Mouse (Mus musculus) stomach, embryonic 14.5 days (tissue): ENCODE measurements around the gene Papss2. TPM values are rescaled to one million over a fixed set of nuclear protein-coding genes. Genes with fewer than 3 reads are reported as not detected.

Experiments
- ATAC-seq: fragments of 200-750 bp; cut with Nextera tagmentation; 2 replicates; pipeline ENCODE4 v1.8.0; 2017; ENCODE audit warnings: low read depth, moderate TSS enrichment; ENCODE audit not compliant: insufficient number of reproducible peaks, insufficient read depth, low FRiP score
- H3K27ac ChIP-seq: fragments of 300-500 bp; sonication (generic); 2 replicates; pipeline ENCODE4 v1.5.1; 2014; ENCODE audit warnings: mild to moderate bottlenecking, low read length, moderate library complexity, mixed read lengths
- H3K27me3 ChIP-seq: fragments of 300-500 bp; sonication (generic); 2 replicates; pipeline ENCODE4 v1.6.1; 2014; ENCODE audit warnings: low read length, control low read depth, mixed read lengths; ENCODE audit not compliant: control insufficient read depth, insufficient read depth
- H3K36me3 ChIP-seq: fragments of 300-500 bp; sonication (generic); 2 replicates; pipeline ENCODE4 v1.6.1; 2014; ENCODE audit warnings: mild to moderate bottlenecking, control low read depth, low read length, moderate library complexity, mixed read lengths; ENCODE audit not compliant: control insufficient read depth, insufficient read depth
- H3K4me1 ChIP-seq: fragments of 300-500 bp; sonication (generic); 2 replicates; pipeline ENCODE4 v1.6.1; 2014; ENCODE audit warnings: low read length, control low read depth, mixed read lengths; ENCODE audit not compliant: control insufficient read depth, insufficient read depth
- H3K4me2 ChIP-seq: fragments of 300-500 bp; sonication (generic); replicated peaks from 2 replicates; pipeline ENCODE4 v1.6.1; 2014; ENCODE audit warnings: low read depth, low read length, control low read depth
- H3K4me3 ChIP-seq: fragments of 300-500 bp; sonication (generic); 2 replicates; pipeline ENCODE4 v1.5.1; 2014; ENCODE audit warnings: low read depth, low read length, control low read depth
- H3K9ac ChIP-seq: fragments of 300-500 bp; sonication (generic); replicated peaks from 2 replicates; pipeline ENCODE4 v1.6.1; 2014; ENCODE audit warnings: low read depth, mild to moderate bottlenecking, control low read depth, low read length, moderate library complexity, mixed read lengths
- H3K9me3 ChIP-seq: fragments of 300-500 bp; sonication (generic); 2 replicates; pipeline ENCODE4 v1.6.1; 2016; ENCODE audit warnings: low read depth, low read length, control low read depth; ENCODE audit not compliant: control insufficient read depth
- WGBS: fragments of 180-500 bp; shearing (Covaris S2); extraction: QIAGEN DNeasy Blood & Tissue Kit; methylation state at CpG from one replicate; pipeline ENCODE4 v1.1.7; 2014; 5-methylcytosine and 5-hydroxymethylcytosine counted together
- polyA plus RNA-seq: library from polyadenylated mRNA; unstranded; fragments of >200 nt; fragmentation: Nextera tagmentation; extraction: Ambion mirVana; gene quantifications from 2 replicates; pipeline ENCODE4 v1.2.1, GENCODE M21; 2014

Papss2 gene
- polyA plus RNA-seq, 1 experiment from 2014 or later = 9.0 TPM

DNA sequence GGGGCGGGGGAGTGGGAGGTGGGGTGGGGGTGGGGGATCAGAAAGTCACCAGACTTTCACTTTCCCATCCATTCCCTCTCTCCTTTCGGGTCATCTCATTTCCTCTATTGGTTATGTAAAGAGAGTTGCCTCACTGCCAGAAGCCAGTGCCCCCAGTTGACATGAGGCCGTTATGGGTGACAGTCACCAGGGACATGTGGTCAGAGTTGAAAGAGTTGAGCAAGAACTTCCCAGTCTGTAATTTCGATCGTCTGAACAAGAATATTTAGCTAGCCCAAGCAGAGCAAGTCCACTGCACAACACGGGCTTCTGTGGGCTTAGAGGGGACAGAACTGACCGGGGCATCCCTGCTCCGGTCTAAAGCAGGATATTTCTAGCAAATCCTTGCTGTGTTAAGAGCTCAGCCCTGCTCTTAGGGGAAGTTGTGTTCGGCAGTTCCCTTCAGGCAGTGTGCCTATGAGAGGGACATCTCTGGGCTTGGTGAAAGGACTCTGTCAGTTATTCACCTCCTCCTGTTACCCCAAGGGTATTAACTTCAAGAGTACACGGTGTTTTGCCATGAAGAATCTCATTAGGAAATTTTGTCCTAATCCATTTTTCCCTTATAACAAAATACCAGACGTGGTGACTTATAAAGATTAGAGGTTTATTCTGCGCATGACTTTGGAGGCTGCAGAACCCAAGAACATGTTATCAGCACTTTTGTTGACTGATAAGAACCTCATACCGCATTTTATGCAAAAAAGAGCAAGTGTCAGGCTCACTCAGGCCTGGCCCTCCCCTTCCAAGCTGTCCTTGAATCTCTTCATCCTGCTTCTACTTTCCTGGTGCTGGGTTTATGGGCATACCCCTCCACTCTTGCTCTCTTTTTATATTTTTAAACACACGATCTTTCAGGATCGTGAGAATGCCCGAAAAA lies 42.0 kb downstream of the Papss2 start:
- Histone ChIP-seq H3K9ac (no peak overlapping the region), H3K27ac (no peak overlapping the region), H3K36me3 (no peaks in the 10 kb centered on the region), H3K9me3 (no peaks in the 10 kb centered on the region), H3K27me3 (no peaks in the 10 kb centered on the region), H3K4me3 (no peak overlapping the region), H3K4me1 (no peaks in the 10 kb centered on the region), H3K4me2 (no peak overlapping the region)
- 71% methylated on average over 16 of the region's 16 CpGs for WGBS
- ATAC-seq = no peak

GRCm38 (mm10) chr19:32638276-32638903 lies 42.8 kb downstream of the Papss2 start:
- no peak overlapping the region for H3K4me2 ChIP-seq
- no peaks in the 10 kb centered on the region for H3K4me1 ChIP-seq
- no peak overlapping the region for H3K9ac ChIP-seq
- no peak overlapping the region for H3K27ac ChIP-seq
- no peaks in the 10 kb centered on the region for H3K27me3 ChIP-seq
- no peaks in the 10 kb centered on the region for H3K36me3 ChIP-seq
- no peak for ATAC-seq
- no peaks in the 10 kb centered on the region for H3K9me3 ChIP-seq
- 41% methylated on average over 13 of the region's 13 CpGs for WGBS
- no peak overlapping the region for H3K4me3 ChIP-seq

- no peak overlapping the region for H3K4me2 ChIP-seq
- no peaks in the 10 kb centered on the region for H3K9me3 ChIP-seq
- H3K4me3 ChIP-seq = no peak overlapping the region
- WGBS = 91% methylated on average over 7 of the region's 7 CpGs
- H3K36me3 ChIP-seq = no peaks in the 10 kb centered on the region
- ATAC-seq = no peak
- no peaks in the 10 kb centered on the region for H3K4me1 ChIP-seq
- H3K27ac ChIP-seq = no peak overlapping the region
- no peak overlapping the region for H3K9ac ChIP-seq
- no peaks in the 10 kb centered on the region for H3K27me3 ChIP-seq
Observed at GRCm38 (mm10) chr19:32641535-32641934, 45.9 kb downstream of the Papss2 start.

GRCm38 (mm10) chr19:32641995-32642394 lies 46.4 kb downstream of the Papss2 start:
- ATAC-seq = no peak
- 80% methylated on average over 8 of the region's 8 CpGs for WGBS
- Histone ChIP-seq H3K27me3 (no peaks in the 10 kb centered on the region), H3K4me3 (no peak overlapping the region), H3K36me3 (no peaks in the 10 kb centered on the region), H3K27ac (no peak overlapping the region), H3K9me3 (no peaks in the 10 kb centered on the region), H3K4me1 (no peaks in the 10 kb centered on the region), H3K9ac (no peak overlapping the region), H3K4me2 (no peak overlapping the region)

- no peak overlapping the region for H3K4me2 ChIP-seq
- no peak for ATAC-seq
- no peaks in the 10 kb centered on the region for H3K9me3 ChIP-seq
- H3K27me3 ChIP-seq = no peaks in the 10 kb centered on the region
- H3K4me3 ChIP-seq = no peak overlapping the region
- no peak overlapping the region for H3K27ac ChIP-seq
- no peak overlapping the region for H3K9ac ChIP-seq
- no peaks in the 10 kb centered on the region for H3K36me3 ChIP-seq
- H3K4me1 ChIP-seq = no peaks in the 10 kb centered on the region
- 88% methylated on average over 3 of the region's 3 CpGs for WGBS
Observed at GRCm38 (mm10) chr19:32643642-32644041, 48.1 kb downstream of the Papss2 start.

GRCm38 (mm10) chr19:32645939-32646338 lies 50.3 kb downstream of the Papss2 start:
- H3K9me3 ChIP-seq = no peaks in the 10 kb centered on the region
- H3K27me3 ChIP-seq = no peaks in the 10 kb centered on the region
- H3K9ac ChIP-seq = no peak overlapping the region
- no peak overlapping the region for H3K27ac ChIP-seq
- no peaks in the 10 kb centered on the region for H3K4me1 ChIP-seq
- no peak for ATAC-seq
- 84% methylated on average over 7 of the region's 7 CpGs for WGBS
- H3K4me3 ChIP-seq = no peak overlapping the region
- H3K4me2 ChIP-seq = no peak overlapping the region
- H3K36me3 ChIP-seq = no peaks in the 10 kb centered on the region

DNA sequence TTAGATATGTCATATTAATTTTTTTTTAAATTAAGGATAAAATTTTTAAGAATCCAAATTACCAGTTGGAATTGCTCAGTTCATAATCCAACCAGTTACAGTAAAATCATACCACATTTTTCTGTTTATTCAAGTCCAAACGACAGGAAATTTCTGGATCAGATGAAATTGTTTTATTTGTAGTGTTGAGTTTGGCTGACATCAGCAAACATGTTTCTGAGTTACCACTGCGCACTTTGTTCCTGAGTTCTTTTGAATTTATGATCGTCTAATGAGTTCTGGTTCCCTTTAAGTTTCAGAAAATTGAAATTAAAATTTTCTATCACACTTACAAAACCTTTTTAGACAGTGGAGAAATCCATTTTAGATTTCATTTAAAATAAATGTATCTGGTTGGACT lies 50.8 kb downstream of the Papss2 start:
- H3K4me1 ChIP-seq = no peaks in the 10 kb centered on the region
- H3K27ac ChIP-seq = no peak overlapping the region
- H3K9ac ChIP-seq = no peak overlapping the region
- no peaks in the 10 kb centered on the region for H3K9me3 ChIP-seq
- H3K36me3 ChIP-seq = no peaks in the 10 kb centered on the region
- no peak for ATAC-seq
- no peak overlapping the region for H3K4me2 ChIP-seq
- no peaks in the 10 kb centered on the region for H3K27me3 ChIP-seq
- WGBS = 84% methylated on average over 3 of the region's 3 CpGs
- H3K4me3 ChIP-seq = no peak overlapping the region

- no peaks in the 10 kb centered on the region for H3K36me3 ChIP-seq
- no peak for ATAC-seq
- no peaks in the 10 kb centered on the region for H3K9me3 ChIP-seq
- no peaks in the 10 kb centered on the region for H3K4me1 ChIP-seq
- no peak overlapping the region for H3K4me2 ChIP-seq
- H3K27ac ChIP-seq = no peak overlapping the region
- WGBS = 42% methylated on average over 10 of the region's 10 CpGs
- H3K27me3 ChIP-seq = no peaks in the 10 kb centered on the region
- no peak overlapping the region for H3K4me3 ChIP-seq
- no peak overlapping the region for H3K9ac ChIP-seq
Observed at GRCm38 (mm10) chr19:32648019-32648571, 52.5 kb downstream of the Papss2 start.
